Comparison of ENCODE assay signal across 30 mouse cellular contexts in the genomic region with DNA sequence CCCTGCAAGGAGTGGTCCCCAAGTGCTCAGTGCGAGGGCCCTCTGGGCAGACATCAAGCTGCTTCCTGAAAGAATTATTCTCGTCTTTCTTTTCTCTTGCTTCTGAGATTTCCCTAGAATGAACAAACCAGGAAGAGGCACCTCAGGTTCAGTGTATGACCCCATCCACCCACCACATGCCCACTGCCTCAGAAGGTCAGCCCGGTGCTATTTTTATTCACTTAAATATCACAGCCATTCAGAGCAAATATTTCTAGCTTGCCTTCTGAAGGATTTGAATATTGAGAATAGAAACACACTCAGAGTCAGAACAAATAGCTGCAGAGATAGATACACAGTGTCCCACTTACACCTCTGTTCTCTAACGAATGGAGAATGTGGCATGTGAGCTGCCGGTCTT.
DNase-seq lines count a peak whose midpoint lies in the region; ATAC-seq and TF ChIP-seq lines count a peak whose summit lies in the region.
"Had no signal": no experiment of that assay in that cellular context is flagged by ENCODE, and none has a peak within 500 bp of the region (broad histone marks: within the 10 kb centered on the region; RNA-seq: fewer than 3 reads in every experiment).

No protein-coding gene starts in this region.

- no peak for TF ChIP-seq EP300 in heart, adult 2 months (IDR thresholded peaks at IDR 0.05; ENCODE audit: insufficient read depth, low read depth, low read length)
- no peak for TF ChIP-seq EP300 in heart, postnatal 0 days (IDR thresholded peaks at IDR 0.05; ENCODE audit: low read depth)

- peaks cover 21% of the 10 kb centered on the region; the same call in 1 of the 2 replicates for H3K36me3 ChIP-seq in heart, adult 2 months (ENCODE audit: control insufficient read depth, insufficient read depth, low read length)
- H3K36me3 ChIP-seq in heart, postnatal 0 days (replicated peaks; ENCODE audit: control insufficient read depth, insufficient read depth, low read length): no peaks in the 10 kb centered on the region
- no peaks in the 10 kb centered on the region for H3K36me3 ChIP-seq in midbrain, embryonic 11.5 days (ENCODE audit: control insufficient read depth, insufficient read depth, low read length)
- no peaks in the 10 kb centered on the region for H3K36me3 ChIP-seq in midbrain, embryonic 13.5 days
- H3K36me3 ChIP-seq: embryonic facial prominence, embryonic 15.5 days; G1E; hindbrain, embryonic 12.5 days; limb, embryonic 13.5 days; liver, embryonic 13.5 days; lung, embryonic 15.5 days had no signal

- TF ChIP-seq CTCF in heart, adult 2 months (IDR thresholded peaks at IDR 0.05): no peak
- TF ChIP-seq CTCF in heart, postnatal 0 days (IDR thresholded peaks at IDR 0.05; ENCODE audit: low read depth): no peak

- peak; percentile 51 for ATAC-seq in heart, postnatal 0 days (ENCODE audit: insufficient read depth, low read depth)
- no peak for ATAC-seq in midbrain, embryonic 11.5 days (ENCODE audit: low FRiP score)
- no peak for ATAC-seq in midbrain, embryonic 13.5 days
- ATAC-seq: forebrain, embryonic 14.5 days; inflammation-experienced regulatory T-cells, adult 6 months; Patski had no signal

- no peak for DNase-seq in heart, adult 2 months
- DNase-seq in heart, postnatal 4 days: no peak
- DNase-seq in heart, postnatal 0 days (ENCODE audit: low spot score): peak; percentile 41
- no peak for DNase-seq in heart, adult 18-20 months
- peak; percentile 6 for DNase-seq in midbrain, embryonic 11.5 days (ENCODE audit: low spot score, missing footprints)
- DNase-seq in c-Kit-positive CD71-positive TER-119-positive erythroid progenitor cells, embryonic 14.5 days (ENCODE audit: low spot score): no peak
- DNase-seq: adrenal gland, postnatal 36 days; B cell, adult 2 months; cerebellum, adult 11-12 months; cerebellum, postnatal 25 days; embryo, embryonic 11 days; gastrocnemius, postnatal 10 days; kidney, adult 18-20 months; layer of hippocampus, postnatal 36 days; liver, embryonic 13.5 days; lung, postnatal 36 days; thymus, adult 18-20 months; thymus, postnatal 36 days had no signal

- no peak for TF ChIP-seq POLR2A in heart, adult 2 months (IDR thresholded peaks at IDR 0.05; ENCODE audit: insufficient read depth, low read depth, low read length)

- no peak overlapping the region for H3K4me3 ChIP-seq in heart, adult 2 months
- no peak overlapping the region for H3K4me3 ChIP-seq in heart, postnatal 0 days (ENCODE audit: low read depth, low read length)
- no peak overlapping the region for H3K4me3 ChIP-seq in midbrain, embryonic 11.5 days (ENCODE audit: low read depth, low read length)
- H3K4me3 ChIP-seq in midbrain, embryonic 13.5 days (replicated peaks): no peak overlapping the region
- H3K4me3 ChIP-seq: embryonic facial prominence, embryonic 15.5 days; hindbrain, embryonic 12.5 days; limb, embryonic 13.5 days; liver, embryonic 13.5 days; lung, embryonic 15.5 days; megakaryocyte, embryonic 14.5 days had no signal

- peaks cover 23% of the 10 kb centered on the region for H3K4me1 ChIP-seq in heart, adult 2 months (ENCODE audit: control insufficient read depth, insufficient read depth, low read length)
- H3K4me1 ChIP-seq in heart, postnatal 0 days (ENCODE audit: control insufficient read depth, insufficient read depth): peaks cover 38% of the 10 kb centered on the region
- H3K4me1 ChIP-seq in midbrain, embryonic 11.5 days (ENCODE audit: control insufficient read depth, insufficient read depth, low read length): no peaks in the 10 kb centered on the region
- peaks cover 8% of the 10 kb centered on the region for H3K4me1 ChIP-seq in midbrain, embryonic 13.5 days (replicated peaks)
- H3K4me1 ChIP-seq: embryonic facial prominence, embryonic 15.5 days; liver, embryonic 13.5 days; lung, embryonic 15.5 days had no signal

- WGBS in heart, adult 2 months: 51% methylated on average over 5 of the region's 5 CpGs
- 40% methylated on average over 5 of the region's 5 CpGs for WGBS in heart, postnatal 0 days
- WGBS in midbrain, embryonic 11.5 days: 89% methylated on average over 5 of the region's 5 CpGs
- WGBS in midbrain, embryonic 13.5 days: 88% methylated on average over 5 of the region's 5 CpGs

- no peak overlapping the region for H3K9ac ChIP-seq in heart, adult 2 months (ENCODE audit: low read depth, low read length)
- H3K9ac ChIP-seq in heart, postnatal 0 days (replicated peaks; ENCODE audit: low read depth, low read length): no peak overlapping the region
- no peak overlapping the region for H3K9ac ChIP-seq in midbrain, embryonic 11.5 days (ENCODE audit: low read length)
- no peak overlapping the region for H3K9ac ChIP-seq in midbrain, embryonic 13.5 days (replicated peaks)
- H3K9ac ChIP-seq: embryonic facial prominence, embryonic 15.5 days; hindbrain, embryonic 12.5 days; limb, embryonic 13.5 days; liver, embryonic 13.5 days; lung, embryonic 15.5 days had no signal

- H3K27ac ChIP-seq in heart, adult 2 months: peak overlapping the region; percentile 55
- H3K27ac ChIP-seq in heart, postnatal 0 days (ENCODE audit: low read depth): peak overlapping the region; percentile 80
- H3K27ac ChIP-seq in midbrain, embryonic 11.5 days (ENCODE audit: low read depth, low read length): no peak overlapping the region
- H3K27ac ChIP-seq in midbrain, embryonic 13.5 days: no peak overlapping the region
- H3K27ac ChIP-seq: embryonic facial prominence, embryonic 15.5 days; hindbrain, embryonic 12.5 days; kidney, postnatal 0 days; limb, embryonic 13.5 days; liver, embryonic 13.5 days; lung, embryonic 15.5 days had no signal

- H3K4me2 ChIP-seq in heart, postnatal 0 days (ENCODE audit: low read depth, low read length): no peak overlapping the region
- H3K4me2 ChIP-seq in midbrain, embryonic 11.5 days: no peak overlapping the region
- H3K4me2 ChIP-seq in midbrain, embryonic 13.5 days (replicated peaks): no peak overlapping the region
- H3K4me2 ChIP-seq: embryonic facial prominence, embryonic 15.5 days; hindbrain, embryonic 12.5 days; limb, embryonic 13.5 days; liver, embryonic 13.5 days; lung, embryonic 15.5 days had no signal

- H3K27me3 ChIP-seq in heart, adult 2 months (ENCODE audit: control insufficient read depth, insufficient read depth, low read length): no peaks in the 10 kb centered on the region
- no peaks in the 10 kb centered on the region for H3K27me3 ChIP-seq in heart, postnatal 0 days (ENCODE audit: control insufficient read depth, insufficient read depth, low read length)
- no peaks in the 10 kb centered on the region for H3K27me3 ChIP-seq in midbrain, embryonic 11.5 days (ENCODE audit: control insufficient read depth, insufficient read depth, low read length)
- no peaks in the 10 kb centered on the region for H3K27me3 ChIP-seq in midbrain, embryonic 13.5 days
- H3K27me3 ChIP-seq: CH12.LX; embryonic facial prominence, embryonic 15.5 days; hindbrain, embryonic 12.5 days; limb, embryonic 13.5 days; liver, embryonic 13.5 days; lung, embryonic 15.5 days; megakaryocyte, embryonic 14.5 days; Patski had no signal

- no peaks in the 10 kb centered on the region for H3K79me2 ChIP-seq in heart, adult 2 months (replicated peaks; ENCODE audit: control insufficient read depth, insufficient read depth, low read length)

- no peaks in the 10 kb centered on the region for H3K9me3 ChIP-seq in heart, postnatal 0 days (replicated peaks; ENCODE audit: control insufficient read depth, low read length)
- H3K9me3 ChIP-seq in midbrain, embryonic 11.5 days (ENCODE audit: control insufficient read depth, low read length): no peaks in the 10 kb centered on the region
- H3K9me3 ChIP-seq in midbrain, embryonic 13.5 days: no peaks in the 10 kb centered on the region
- H3K9me3 ChIP-seq: embryonic facial prominence, embryonic 15.5 days; hindbrain, embryonic 12.5 days; liver, embryonic 13.5 days; lung, embryonic 15.5 days had no signal

- intact Hi-C loops in heart, adult 2 months (cut with DNase I): no loop called here

Comparison
In these comparisons a context has a peak if more than half of its experiments do, and no peak if none do; other contexts are left out.
1. DNase-seq: peak in heart, postnatal 0 days (single experiment) and midbrain, embryonic 11.5 days (single experiment); none in heart, adult 2 months (0 of 2), heart, postnatal 4 days (single experiment), heart, adult 18-20 months (0 of 2) and c-Kit-positive CD71-positive TER-119-positive erythroid progenitor cells, embryonic 14.5 days (single experiment).
2. H3K27ac ChIP-seq: peak in heart, adult 2 months (single experiment) and heart, postnatal 0 days (single experiment); none in midbrain, embryonic 11.5 days (single experiment) and midbrain, embryonic 13.5 days (single experiment).